Mouse (Mus musculus): ENCODE measurements around the gene Spr. TPM values are rescaled to one million over a fixed set of nuclear protein-coding genes. Genes with fewer than 3 reads are reported as not detected.
"Not testable (repeated sequence)": the region's sequence is repeated elsewhere in the genome, so short reads cannot be mapped to it uniquely, and the experiment has no call there.

The Spr gene
- polyA plus RNA-seq, 1 experiment from 2014 or later: 41.7 TPM

- not testable (repeated sequence) for H3K27ac ChIP-seq; H3K4me1 ChIP-seq; H3K4me3 ChIP-seq; ATAC-seq (ENCODE audit: insufficient number of reproducible peaks, insufficient read depth, low FRiP score, low TSS enrichment); H3K9ac ChIP-seq; H3K36me3 ChIP-seq; H3K27me3 ChIP-seq; H3K4me2 ChIP-seq (replicated peaks); H3K9me3 ChIP-seq
- WGBS: 81% methylated on average over 2 of the region's 2 CpGs
These were observed 19.0 kb upstream of the Spr start for GRCm38 (mm10) chr6:85156551-85156950.

GRCm38 (mm10) chr6:85154861-85155528 is 17.4 kb upstream of the Spr start:
- Histone ChIP-seq H3K9ac (peak overlapping the region; percentile 64), H3K27me3 (peaks cover 4% of the 10 kb centered on the region), H3K4me2 (replicated peaks) (peak overlapping the region; percentile 74), H3K9me3 (no peaks in the 10 kb centered on the region), H3K4me3 (peak overlapping the region; percentile 48), H3K27ac (peak overlapping the region; percentile 76), H3K4me1 (peaks cover 7% of the 10 kb centered on the region), H3K36me3 (no peaks in the 10 kb centered on the region)
- ATAC-seq (ENCODE audit: insufficient number of reproducible peaks, insufficient read depth, low FRiP score, low TSS enrichment): peak; percentile 67
- WGBS: under 1% methylated on average over 34 of the region's 34 CpGs

GRCm38 (mm10) chr6:85153970-85154540 is 16.5 kb upstream of the Spr start:
- WGBS: 8% methylated on average over 9 of the region's 9 CpGs
- no peak overlapping the region for H3K4me3 ChIP-seq
- peaks cover 4% of the 10 kb centered on the region for H3K27me3 ChIP-seq
- no peak for ATAC-seq (ENCODE audit: insufficient number of reproducible peaks, insufficient read depth, low FRiP score, low TSS enrichment)
- no peaks in the 10 kb centered on the region for H3K36me3 ChIP-seq
- no peak overlapping the region for H3K27ac ChIP-seq
- no peaks in the 10 kb centered on the region for H3K9me3 ChIP-seq
- H3K4me1 ChIP-seq: peaks cover 7% of the 10 kb centered on the region
- no peak overlapping the region for H3K4me2 ChIP-seq (replicated peaks)
- no peak overlapping the region for H3K9ac ChIP-seq

- Histone ChIP-seq H3K27ac (no peak overlapping the region), H3K9me3 (no peaks in the 10 kb centered on the region), H3K9ac (no peak overlapping the region), H3K4me2 (replicated peaks) (no peak overlapping the region), H3K27me3 (peaks cover 7% of the 10 kb centered on the region), H3K4me1 (peaks cover 7% of the 10 kb centered on the region), H3K4me3 (no peak overlapping the region), H3K36me3 (no peaks in the 10 kb centered on the region)
- no peak for ATAC-seq (ENCODE audit: insufficient number of reproducible peaks, insufficient read depth, low FRiP score, low TSS enrichment)
- 68% methylated on average over 3 of the region's 3 CpGs for WGBS
These were observed 12.8 kb upstream of the Spr start for GRCm38 (mm10) chr6:85150386-85150785.

DNA sequence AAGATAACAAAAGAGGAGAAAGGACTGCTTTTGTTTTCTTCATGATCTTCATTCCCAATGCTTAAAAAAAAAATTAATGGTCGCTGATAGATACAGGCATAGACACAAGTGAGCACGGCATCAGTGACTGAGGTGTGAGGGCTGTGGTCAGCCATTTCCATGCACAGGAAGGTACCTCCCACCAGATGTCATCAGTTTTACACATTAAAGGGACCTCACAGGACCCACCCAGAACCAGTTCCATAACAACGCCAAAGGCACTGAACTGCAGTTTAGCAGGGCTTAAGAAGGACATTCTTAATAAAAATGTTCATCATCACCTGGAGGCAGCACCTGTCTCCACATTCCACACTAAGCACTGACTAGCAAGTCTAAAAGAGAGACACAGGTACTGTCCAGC is 10.1 kb upstream of the Spr start:
- Histone ChIP-seq H3K36me3 (no peaks in the 10 kb centered on the region), H3K4me3 (no peak overlapping the region), H3K4me1 (no peaks in the 10 kb centered on the region), H3K4me2 (replicated peaks) (no peak overlapping the region), H3K27ac (no peak overlapping the region), H3K9ac (no peak overlapping the region), H3K27me3 (peaks cover 7% of the 10 kb centered on the region), H3K9me3 (no peaks in the 10 kb centered on the region)
- no peak for ATAC-seq (ENCODE audit: insufficient number of reproducible peaks, insufficient read depth, low FRiP score, low TSS enrichment)
- WGBS: 65% methylated on average over 3 of the region's 3 CpGs

DNA sequence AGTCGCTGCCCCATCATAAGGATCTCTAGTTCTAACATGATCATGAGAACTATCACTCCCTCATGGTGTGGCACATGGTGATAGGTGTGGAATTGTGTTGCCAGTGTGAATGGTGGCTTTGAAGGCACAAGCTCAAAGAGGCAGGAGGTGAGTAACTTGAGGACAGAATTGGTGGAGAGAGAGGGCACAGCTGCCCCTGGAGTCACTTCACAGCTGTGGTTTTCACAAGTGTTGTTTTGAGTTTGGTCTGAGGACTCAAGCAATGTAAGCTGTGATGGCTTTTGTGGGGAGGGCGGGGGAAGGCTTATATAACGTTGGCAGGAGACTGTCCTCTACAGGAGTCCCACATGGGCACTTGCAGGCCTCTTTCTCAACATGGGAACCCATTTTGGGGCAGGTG is 6.9 kb upstream of the Spr start:
- Histone ChIP-seq H3K4me3 (no peak overlapping the region), H3K4me2 (replicated peaks) (no peak overlapping the region), H3K9me3 (no peaks in the 10 kb centered on the region), H3K4me1 (no peaks in the 10 kb centered on the region), H3K9ac (no peak overlapping the region), H3K27me3 (peaks cover 3% of the 10 kb centered on the region; the same call in 1 of the 2 replicates), H3K27ac (no peak overlapping the region), H3K36me3 (no peaks in the 10 kb centered on the region)
- 63% methylated on average over 3 of the region's 3 CpGs for WGBS
- no peak for ATAC-seq (ENCODE audit: insufficient number of reproducible peaks, insufficient read depth, low FRiP score, low TSS enrichment)

DNA sequence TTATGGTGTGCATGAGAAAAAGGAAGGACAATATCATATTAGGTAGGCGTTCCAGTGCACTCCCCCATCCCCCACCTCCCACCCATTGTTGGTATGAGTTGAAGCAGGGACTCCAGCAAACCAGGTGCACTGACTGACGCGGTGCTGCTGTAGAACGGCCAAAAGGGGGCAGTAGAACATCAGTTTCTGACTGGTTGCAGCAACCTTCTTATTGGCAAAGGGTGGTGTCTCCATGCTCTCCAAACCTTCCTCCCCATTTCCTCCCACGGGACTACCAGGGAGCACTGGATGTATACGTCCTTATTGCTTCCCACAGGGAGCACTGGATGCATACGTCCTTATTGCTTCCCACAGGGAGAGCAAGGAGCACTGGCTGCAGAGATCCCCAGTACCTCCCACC is 3.4 kb upstream of the Spr start:
- WGBS: 12% methylated on average over 7 of the region's 7 CpGs
- H3K4me1 ChIP-seq; H3K36me3 ChIP-seq; H3K9me3 ChIP-seq; H3K27ac ChIP-seq; H3K27me3 ChIP-seq; H3K9ac ChIP-seq; H3K4me3 ChIP-seq; ATAC-seq (ENCODE audit: insufficient number of reproducible peaks, insufficient read depth, low FRiP score, low TSS enrichment); H3K4me2 ChIP-seq (replicated peaks): not testable (repeated sequence)

- Histone ChIP-seq H3K9ac (no peak overlapping the region), H3K4me3 (no peak overlapping the region), H3K36me3 (peaks cover 3% of the 10 kb centered on the region; the same call in 1 of the 2 replicates), H3K9me3 (no peaks in the 10 kb centered on the region), H3K27me3 (no peaks in the 10 kb centered on the region), H3K4me2 (replicated peaks) (no peak overlapping the region), H3K27ac (no peak overlapping the region), H3K4me1 (0 out of 2 replicates have a peak, but pooled peaks cover 3% of the 10 kb centered on the region)
- ATAC-seq (ENCODE audit: insufficient number of reproducible peaks, insufficient read depth, low FRiP score, low TSS enrichment): no peak
- 88% methylated on average over 2 of the region's 2 CpGs for WGBS
These were observed 2.0 kb upstream of the Spr start for GRCm38 (mm10) chr6:85139534-85139933.

GRCm38 (mm10) chr6:85136784-85137183 is 782 bp downstream of the Spr start:
- H3K27ac ChIP-seq; ATAC-seq (ENCODE audit: insufficient number of reproducible peaks, insufficient read depth, low FRiP score, low TSS enrichment); H3K9me3 ChIP-seq; H3K4me1 ChIP-seq; H3K27me3 ChIP-seq: not testable (repeated sequence)
- 59% methylated on average over 7 of the region's 7 CpGs for WGBS
- Histone ChIP-seq H3K9ac (peak overlapping the region; percentile 78), H3K36me3 (peaks cover 18% of the 10 kb centered on the region), H3K4me3 (peak overlapping the region; percentile 78), H3K4me2 (replicated peaks) (peak overlapping the region; percentile 54)

DNA sequence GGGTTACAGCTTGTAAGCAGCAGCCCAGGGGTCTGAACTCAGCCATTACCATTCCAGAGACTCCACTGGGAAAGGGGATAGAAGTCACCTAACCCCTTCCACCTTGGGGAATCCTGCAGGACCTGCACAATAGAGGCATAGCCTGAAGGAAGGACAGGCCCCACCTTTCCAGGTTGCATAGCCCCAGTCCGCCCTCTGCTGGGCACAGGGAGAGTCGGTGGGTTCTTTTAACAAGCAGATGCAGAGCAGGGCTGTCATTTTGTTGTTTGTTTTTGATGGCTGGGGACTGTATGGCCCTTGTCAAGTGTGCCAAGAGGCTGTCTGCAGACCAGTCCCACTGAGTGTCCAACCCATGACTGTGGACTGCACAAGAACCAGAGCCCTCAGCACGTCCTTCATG is 4.8 kb downstream of the Spr start:
- H3K4me3 ChIP-seq; H3K9ac ChIP-seq; ATAC-seq (ENCODE audit: insufficient number of reproducible peaks, insufficient read depth, low FRiP score, low TSS enrichment); H3K4me2 ChIP-seq (replicated peaks); H3K9me3 ChIP-seq; H3K27me3 ChIP-seq; H3K4me1 ChIP-seq; H3K27ac ChIP-seq: not testable (repeated sequence)
- 25% methylated on average over 3 of the region's 3 CpGs for WGBS
- H3K36me3 ChIP-seq: peaks cover 18% of the 10 kb centered on the region

GRCm38 (mm10) chr6:85132237-85132636 is 5.3 kb downstream of the Spr start:
- H3K9me3 ChIP-seq; H3K4me1 ChIP-seq; H3K9ac ChIP-seq; H3K27ac ChIP-seq; ATAC-seq (ENCODE audit: insufficient number of reproducible peaks, insufficient read depth, low FRiP score, low TSS enrichment); H3K4me2 ChIP-seq (replicated peaks); H3K4me3 ChIP-seq; H3K27me3 ChIP-seq: not testable (repeated sequence)
- 88% methylated on average over 3 of the region's 3 CpGs for WGBS
- H3K36me3 ChIP-seq: peaks cover 18% of the 10 kb centered on the region

DNA sequence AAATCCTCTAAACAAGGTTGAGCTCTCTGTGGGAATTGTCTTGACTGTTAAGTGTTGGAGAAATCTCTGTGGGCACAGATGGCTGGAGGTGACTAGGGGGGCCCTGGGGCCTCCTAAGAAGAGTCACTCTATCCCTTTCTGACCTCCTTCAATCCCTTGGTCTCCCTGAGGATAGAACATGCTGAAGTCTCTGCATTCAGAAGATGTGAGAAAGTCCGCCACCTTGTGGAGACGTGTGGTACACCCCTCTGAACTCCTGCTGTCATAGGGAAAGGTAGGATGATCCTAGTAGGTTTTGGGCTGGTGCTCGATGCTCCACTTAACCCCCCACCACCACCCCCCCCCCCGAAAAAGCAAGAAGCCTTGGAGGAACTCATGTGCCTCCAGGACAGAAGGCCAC is 5.9 kb downstream of the Spr start:
- H3K9ac ChIP-seq: no peak overlapping the region
- H3K36me3 ChIP-seq: peaks cover 18% of the 10 kb centered on the region
- 0 out of 2 replicates have a peak, but pooled peaks cover 2% of the 10 kb centered on the region for H3K4me1 ChIP-seq
- H3K27me3 ChIP-seq: peaks cover 11% of the 10 kb centered on the region
- H3K27ac ChIP-seq: no peak overlapping the region
- no peaks in the 10 kb centered on the region for H3K9me3 ChIP-seq
- WGBS: 3% methylated on average over 4 of the region's 4 CpGs
- H3K4me2 ChIP-seq (replicated peaks): no peak overlapping the region
- H3K4me3 ChIP-seq: no peak overlapping the region
- ATAC-seq (ENCODE audit: insufficient number of reproducible peaks, insufficient read depth, low FRiP score, low TSS enrichment): no peak

Data from embryonic facial prominence, embryonic 12.5 days (tissue).